Mouse (Mus musculus): ENCODE data around the gene Fbxo46. TPM values are rescaled to one million over a fixed set of nuclear protein-coding genes. Genes with fewer than 3 reads are reported as not detected.
"Not testable (repeated sequence)": the region's sequence is repeated elsewhere in the genome, so short reads cannot be mapped to it uniquely, and the experiment has no call there.

The Fbxo46 gene
- polyA plus RNA-seq, 1 experiment from 2014 or later = 10.1 TPM

GRCm38 (mm10) chr7:19151121-19151520 lies 31.5 kb downstream of the Fbxo46 start:
- Histone ChIP-seq H3K4me1 (ENCODE audit: control insufficient read depth, insufficient read depth, low read length) (peaks cover 15% of the 10 kb centered on the region), H3K36me3 (ENCODE audit: control insufficient read depth, insufficient read depth, low read length) (peaks cover 37% of the 10 kb centered on the region)
- WGBS = 89% methylated on average over 10 of the region's 10 CpGs
- not testable (repeated sequence) for H3K4me2 ChIP-seq (ENCODE audit: low read length); H3K27ac ChIP-seq (ENCODE audit: low read depth, low read length); H3K27me3 ChIP-seq (replicated peaks; ENCODE audit: control insufficient read depth, insufficient read depth, low read length); DNase-seq (ENCODE audit: low spot score); H3K9ac ChIP-seq (ENCODE audit: low read length); H3K4me3 ChIP-seq (ENCODE audit: low read depth, low read length); ATAC-seq; H3K9me3 ChIP-seq (replicated peaks; ENCODE audit: control insufficient read depth, low read length)

GRCm38 (mm10) chr7:19154796-19155195 lies 35.1 kb downstream of the Fbxo46 start:
- Histone ChIP-seq H3K27ac (ENCODE audit: low read depth, low read length) (no peak overlapping the region), H3K36me3 (ENCODE audit: control insufficient read depth, insufficient read depth, low read length) (peaks cover 37% of the 10 kb centered on the region), H3K4me2 (ENCODE audit: low read length) (no peak overlapping the region), H3K4me1 (ENCODE audit: control insufficient read depth, insufficient read depth, low read length) (peaks cover 13% of the 10 kb centered on the region), H3K4me3 (ENCODE audit: low read depth, low read length) (no peak overlapping the region), H3K9ac (ENCODE audit: low read length) (no peak overlapping the region), H3K27me3 (replicated peaks; ENCODE audit: control insufficient read depth, insufficient read depth, low read length) (peaks cover 7% of the 10 kb centered on the region; the same call in 1 of the 2 replicates), H3K9me3 (replicated peaks; ENCODE audit: control insufficient read depth, low read length) (no peaks in the 10 kb centered on the region)
- DNase-seq (ENCODE audit: low spot score) (no peak), ATAC-seq (no peak)
- 69% methylated on average over 8 of the region's 8 CpGs for WGBS

GRCm38 (mm10) chr7:19155825-19156475 lies 36.3 kb downstream of the Fbxo46 start:
- no peak overlapping the region for H3K27ac ChIP-seq (ENCODE audit: low read depth, low read length)
- WGBS = 51% methylated on average over 13 of the region's 13 CpGs

GRCm38 (mm10) chr7:19157160-19157800 lies 37.6 kb downstream of the Fbxo46 start:
- no peak overlapping the region for H3K4me3 ChIP-seq (ENCODE audit: low read depth, low read length)
- peaks cover 26% of the 10 kb centered on the region for H3K36me3 ChIP-seq (ENCODE audit: control insufficient read depth, insufficient read depth, low read length)
- H3K9me3 ChIP-seq (replicated peaks; ENCODE audit: control insufficient read depth, low read length) = no peaks in the 10 kb centered on the region
- peak overlapping the region; percentile 84 for H3K27ac ChIP-seq (ENCODE audit: low read depth, low read length)
- H3K9ac ChIP-seq (ENCODE audit: low read length) = peak overlapping the region; percentile 59
- 5% methylated on average over 30 of the region's 30 CpGs for WGBS
- ATAC-seq (peak; percentile 84), DNase-seq (ENCODE audit: low spot score) (peak; percentile 90)
- peaks cover 7% of the 10 kb centered on the region; the same call in 1 of the 2 replicates for H3K27me3 ChIP-seq (replicated peaks; ENCODE audit: control insufficient read depth, insufficient read depth, low read length)
- peaks cover 8% of the 10 kb centered on the region; the same call in 1 of the 2 replicates for H3K4me1 ChIP-seq (ENCODE audit: control insufficient read depth, insufficient read depth, low read length)
- H3K4me2 ChIP-seq (ENCODE audit: low read length) = peak overlapping the region; percentile 32

More at GRCm38 (mm10) chr7:19155825-19156475, 36.3 kb downstream of the Fbxo46 start:
- Histone ChIP-seq H3K9ac (ENCODE audit: low read length) (no peak overlapping the region), H3K4me2 (ENCODE audit: low read length) (no peak overlapping the region), H3K4me1 (ENCODE audit: control insufficient read depth, insufficient read depth, low read length) (peaks cover 8% of the 10 kb centered on the region; the same call in 1 of the 2 replicates), H3K27me3 (replicated peaks; ENCODE audit: control insufficient read depth, insufficient read depth, low read length) (peaks cover 7% of the 10 kb centered on the region; the same call in 1 of the 2 replicates), H3K9me3 (replicated peaks; ENCODE audit: control insufficient read depth, low read length) (no peaks in the 10 kb centered on the region), H3K4me3 (ENCODE audit: low read depth, low read length) (no peak overlapping the region), H3K36me3 (ENCODE audit: control insufficient read depth, insufficient read depth, low read length) (peaks cover 37% of the 10 kb centered on the region)
- no peak for ATAC-seq
- no peak for DNase-seq (ENCODE audit: low spot score)

GRCm38 (mm10) chr7:19158601-19159000 lies 38.9 kb downstream of the Fbxo46 start:
- ATAC-seq (peak; percentile 42; the same call in 1 of the 2 replicates), DNase-seq (ENCODE audit: low spot score) (peak; percentile 61)
- H3K9ac ChIP-seq (ENCODE audit: low read length) = no peak overlapping the region
- peaks cover 7% of the 10 kb centered on the region; the same call in 1 of the 2 replicates for H3K27me3 ChIP-seq (replicated peaks; ENCODE audit: control insufficient read depth, insufficient read depth, low read length)
- H3K4me3 ChIP-seq (ENCODE audit: low read depth, low read length) = no peak overlapping the region
- H3K27ac ChIP-seq (ENCODE audit: low read depth, low read length) = 0 out of 2 replicates have a peak overlapping the region, but pooled peaks have one; percentile 35
- 64% methylated on average over 11 of the region's 11 CpGs for WGBS
- peaks cover 8% of the 10 kb centered on the region; the same call in 1 of the 2 replicates for H3K4me1 ChIP-seq (ENCODE audit: control insufficient read depth, insufficient read depth, low read length)
- no peak overlapping the region for H3K4me2 ChIP-seq (ENCODE audit: low read length)
- no peaks in the 10 kb centered on the region for H3K9me3 ChIP-seq (replicated peaks; ENCODE audit: control insufficient read depth, low read length)
- peaks cover 15% of the 10 kb centered on the region for H3K36me3 ChIP-seq (ENCODE audit: control insufficient read depth, insufficient read depth, low read length)

- H3K4me1 ChIP-seq (ENCODE audit: control insufficient read depth, insufficient read depth, low read length) = peaks cover 8% of the 10 kb centered on the region; the same call in 1 of the 2 replicates
- 12% methylated on average over 18 of the region's 18 CpGs for WGBS
- no peak for DNase-seq (ENCODE audit: low spot score)
- H3K9me3 ChIP-seq (replicated peaks; ENCODE audit: control insufficient read depth, low read length) = no peaks in the 10 kb centered on the region
- no peak overlapping the region; the same call in 1 of the 2 replicates for H3K4me3 ChIP-seq (ENCODE audit: low read depth, low read length)
- peak overlapping the region; percentile 55 for H3K4me2 ChIP-seq (ENCODE audit: low read length)
- peaks cover 7% of the 10 kb centered on the region; the same call in 1 of the 2 replicates for H3K27me3 ChIP-seq (replicated peaks; ENCODE audit: control insufficient read depth, insufficient read depth, low read length)
- H3K36me3 ChIP-seq (ENCODE audit: control insufficient read depth, insufficient read depth, low read length) = peaks cover 8% of the 10 kb centered on the region; the same call in 1 of the 2 replicates
- H3K27ac ChIP-seq (ENCODE audit: low read depth, low read length) = no peak overlapping the region
- no peak for ATAC-seq
- H3K9ac ChIP-seq (ENCODE audit: low read length) = peak overlapping the region; percentile 29; the same call in 1 of the 2 replicates
Observed at GRCm38 (mm10) chr7:19159411-19159810, 39.8 kb downstream of the Fbxo46 start.

- Histone ChIP-seq H3K4me2 (ENCODE audit: low read length) (peak overlapping the region; percentile 55), H3K9ac (ENCODE audit: low read length) (peak overlapping the region; percentile 45; the same call in 1 of the 2 replicates), H3K9me3 (replicated peaks; ENCODE audit: control insufficient read depth, low read length) (no peaks in the 10 kb centered on the region), H3K4me3 (ENCODE audit: low read depth, low read length) (peak overlapping the region; percentile 22), H3K27ac (ENCODE audit: low read depth, low read length) (no peak overlapping the region), H3K4me1 (ENCODE audit: control insufficient read depth, insufficient read depth, low read length) (peaks cover 10% of the 10 kb centered on the region; the same call in 1 of the 2 replicates), H3K36me3 (ENCODE audit: control insufficient read depth, insufficient read depth, low read length) (peaks cover 1% of the 10 kb centered on the region; the same call in 1 of the 2 replicates), H3K27me3 (replicated peaks; ENCODE audit: control insufficient read depth, insufficient read depth, low read length) (peaks cover 8% of the 10 kb centered on the region; the same call in 1 of the 2 replicates)
- WGBS = under 1% methylated on average over 19 of the region's 20 CpGs
- peak; percentile 42 for DNase-seq (ENCODE audit: low spot score)
- peak; percentile 43 for ATAC-seq
Observed at GRCm38 (mm10) chr7:19160115-19160514, 40.5 kb downstream of the Fbxo46 start.

- Histone ChIP-seq H3K4me3 (ENCODE audit: low read depth, low read length) (no peak overlapping the region), H3K4me2 (ENCODE audit: low read length) (no peak overlapping the region), H3K4me1 (ENCODE audit: control insufficient read depth, insufficient read depth, low read length) (peaks cover 15% of the 10 kb centered on the region), H3K9me3 (replicated peaks; ENCODE audit: control insufficient read depth, low read length) (no peaks in the 10 kb centered on the region), H3K27me3 (replicated peaks; ENCODE audit: control insufficient read depth, insufficient read depth, low read length) (peaks cover 12% of the 10 kb centered on the region; the same call in 1 of the 2 replicates), H3K27ac (ENCODE audit: low read depth, low read length) (no peak overlapping the region), H3K9ac (ENCODE audit: low read length) (no peak overlapping the region), H3K36me3 (ENCODE audit: control insufficient read depth, insufficient read depth, low read length) (no peaks in the 10 kb centered on the region)
- 83% methylated on average over 7 of the region's 7 CpGs for WGBS
- no peak for DNase-seq (ENCODE audit: low spot score)
- no peak for ATAC-seq
Observed at GRCm38 (mm10) chr7:19162928-19163327, 43.3 kb downstream of the Fbxo46 start.
